Mouse (Mus musculus) heart, postnatal 25 days (tissue): ENCODE measurements around the gene Tex29. TPM values are rescaled to one million over a fixed set of nuclear protein-coding genes. Genes with fewer than 3 reads are reported as not detected.

Experiments
- DNase-seq: peaks from one replicate; pipeline ENCODE4 v3.0.0; 2022; ENCODE audit warnings: low spot score
- intact Hi-C: fragments of 180-260 bp; cut with DNase I; formaldehyde crosslinking; loops from one replicate; pipeline ENCODE4 v1.15.1; 2025
- total RNA-seq, 2 experiments: library from RNA; stranded (reverse); gene quantifications; 2 replicates each; pipeline ENCODE4 v1.2.3; 2021

The Tex29 gene
- total RNA-seq, 2 experiments from 2014 or later, result 0.95 TPM; not detected in 1

DNA sequence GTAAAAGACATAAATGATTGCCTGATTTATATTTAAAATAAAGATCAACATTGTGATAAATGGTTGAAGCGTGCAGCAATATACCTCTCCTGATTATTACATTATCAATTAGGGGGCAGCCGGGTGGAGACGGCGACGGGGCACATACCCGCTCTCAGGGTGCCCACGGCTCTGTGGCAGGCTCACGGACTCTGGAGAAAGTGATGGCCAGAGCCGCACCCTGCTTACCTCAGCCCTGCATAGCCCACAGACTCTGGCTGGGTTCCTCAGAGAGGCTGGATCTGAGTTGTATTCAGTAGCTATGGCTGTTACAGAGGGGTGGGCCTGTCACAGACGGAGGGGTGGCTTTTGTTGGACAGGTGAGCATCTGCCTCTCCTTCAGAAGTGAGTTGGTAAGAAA lies 56.4 kb downstream of the Tex29 start:
- DNase-seq, result no peak
- intact Hi-C loops, result no loop called here

DNA sequence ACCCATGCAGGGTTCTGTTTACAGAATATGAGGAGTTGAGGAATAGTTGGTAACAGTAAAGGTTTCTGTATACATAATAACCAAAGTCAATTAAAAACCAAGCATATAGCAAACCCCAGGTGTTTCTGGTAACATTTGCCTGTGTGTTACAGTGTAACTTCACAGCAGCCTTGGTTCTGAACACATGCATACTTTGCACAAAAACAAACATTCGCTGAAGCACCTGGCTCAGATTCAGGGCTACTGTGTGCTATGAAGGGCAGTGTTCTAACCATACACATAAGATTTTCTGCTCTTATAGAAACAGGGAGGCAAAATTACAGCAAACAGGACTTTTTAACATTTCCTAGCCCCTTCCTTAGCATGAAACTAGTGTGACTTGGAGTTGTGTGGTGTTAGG lies 58.5 kb downstream of the Tex29 start:
- intact Hi-C loops, result no loop called here
- no peak for DNase-seq

Other genes starting within 250 kb of the Tex29 start
- gene Ankrd10, start 204.7 kb upstream of the Tex29 start, total RNA-seq, result 10 to 100 TPM; 24.4 to 25.4 TPM
- gene 1700016D06Rik, start 139.4 kb upstream of the Tex29 start, total RNA-seq, result not detected
- gene Arhgef7, start 112.8 kb upstream of the Tex29 start, total RNA-seq, result 100 to 1,000 TPM; 153 to 155 TPM